Mouse (Mus musculus) brain, embryonic 14.5 days (tissue): ENCODE results near the gene Ciapin1.

Experiments used
- CTCF ChIP-seq: fragments of 200-500 bp; IDR thresholded peaks from 2 replicates; pipeline ENCODE4 v1.5.1; 2012; ENCODE audit warnings: inconsistent platforms, mild to moderate bottlenecking, moderate library complexity, borderline replicate concordance; ENCODE audit not compliant: insufficient read depth, insufficient read length; ENCODE audit errors: extremely low read depth
- POLR2A ChIP-seq: fragments of 200-500 bp; IDR thresholded peaks from 2 replicates; pipeline ENCODE4 v1.6.1; 2012; ENCODE audit warnings: mild to moderate bottlenecking, inconsistent platforms, borderline replicate concordance; ENCODE audit not compliant: poor library complexity, insufficient read depth, insufficient read length, severe bottlenecking; ENCODE audit errors: extremely low read depth

DNA sequence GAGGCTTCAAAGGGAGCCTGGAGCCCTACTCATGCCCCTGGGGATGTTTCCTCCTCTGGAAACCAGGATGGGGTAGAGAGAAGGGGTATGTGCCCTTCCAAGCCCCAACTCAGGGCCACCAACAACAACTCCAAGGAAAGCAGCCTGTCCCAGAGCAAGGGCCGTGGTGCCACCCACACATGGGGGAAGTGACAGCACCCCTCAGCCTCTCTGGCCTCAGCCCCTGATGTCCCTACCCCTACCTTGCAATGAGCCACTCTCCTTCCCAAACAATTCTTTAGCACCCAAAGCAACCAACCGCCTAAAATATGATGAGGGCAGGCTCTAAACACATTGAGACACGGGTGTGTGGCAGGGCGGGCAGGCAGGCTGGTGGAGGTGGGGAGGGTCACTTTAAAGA lies 31.8 kb upstream of the Ciapin1 start:
- no peak for TF ChIP-seq CTCF
- no peak for TF ChIP-seq POLR2A
